11 mouse cellular contexts compared by ENCODE assay signal in the genomic region with DNA sequence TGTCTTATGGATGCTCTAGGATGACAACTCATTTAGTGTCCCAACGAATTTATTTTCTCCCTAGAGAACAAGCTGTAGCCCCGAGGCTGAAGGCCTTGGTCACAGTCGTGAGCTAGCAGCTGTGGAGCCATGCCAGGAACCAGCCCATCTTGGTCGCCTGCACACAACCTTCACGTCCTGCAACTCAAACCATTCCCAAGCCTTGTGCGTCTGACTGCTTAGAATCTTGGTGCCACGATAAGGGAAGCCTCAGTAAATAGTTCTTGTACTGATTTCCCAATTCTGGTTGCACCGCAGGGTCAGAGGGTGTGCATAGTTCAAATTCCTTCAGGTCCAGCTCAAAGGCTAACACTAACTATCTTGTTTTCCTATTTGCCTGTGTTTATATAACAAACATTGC. TPM values are rescaled to one million over a fixed set of nuclear protein-coding genes. Genes with fewer than 3 reads are reported as not detected.
DNase-seq lines count a peak whose midpoint lies in the region; ATAC-seq and TF ChIP-seq lines count a peak whose summit lies in the region.
"Had no signal": no experiment of that assay in that cellular context is flagged by ENCODE, and none has a peak within 500 bp of the region (broad histone marks: within the 10 kb centered on the region; RNA-seq: fewer than 3 reads in every experiment).

No protein-coding gene starts in this region.

- H3K4me2 ChIP-seq in kidney, embryonic 16.5 days (replicated peaks; ENCODE audit: low read depth, low read length) = no peak overlapping the region
- no peak overlapping the region for H3K4me2 ChIP-seq in lung, postnatal 0 days (replicated peaks; ENCODE audit: low read depth, low read length)
- H3K4me2 ChIP-seq in hindbrain, postnatal 0 days (ENCODE audit: low read depth, low read length) = no peak overlapping the region
- H3K4me2 ChIP-seq: midbrain, embryonic 15.5 days had no signal

- no peak for TF ChIP-seq CTCF in gastrocnemius, adult 2 months (IDR thresholded peaks at IDR 0.05)
- no peak for TF ChIP-seq CTCF in lung, postnatal 0 days (IDR thresholded peaks at IDR 0.05)
- no peak for TF ChIP-seq CTCF in hindbrain, postnatal 0 days (IDR thresholded peaks at IDR 0.05; ENCODE audit: low read depth)

- H3K36me3 ChIP-seq in kidney, embryonic 16.5 days (ENCODE audit: insufficient read depth, low read length) = peaks cover 46% of the 10 kb centered on the region
- peaks cover 26% of the 10 kb centered on the region; the same call in 1 of the 2 replicates for H3K36me3 ChIP-seq in lung, postnatal 0 days (ENCODE audit: insufficient read depth, low read length)
- peaks cover 13% of the 10 kb centered on the region; the same call in 1 of the 2 replicates for H3K36me3 ChIP-seq in hindbrain, postnatal 0 days (ENCODE audit: insufficient read depth, low read length)

- DNase-seq in gastrocnemius, adult 2 months = peak; percentile 46
- DNase-seq in gastrocnemius, adult 8-10 months (ENCODE audit: low spot score in 2 of 2) = no peak
- DNase-seq in heart, adult 8-10 months (ENCODE audit: low spot score) = peak; percentile 35
- peak; percentile 79 for DNase-seq in lung, postnatal 0 days (ENCODE audit: low spot score)
- no peak for DNase-seq in hindbrain, postnatal 0 days (ENCODE audit: low spot score)
- DNase-seq in frontal cortex, adult 2 months (ENCODE audit: extremely low spot score in 1 of 2, low spot score in 1 of 2) = no peak
- DNase-seq in spleen, adult 12 weeks (ENCODE audit: low spot score) = no peak
- DNase-seq: gastrocnemius, postnatal 14 days; right cerebral cortex, postnatal 25 days had no signal

- TF ChIP-seq EP300 in lung, postnatal 0 days (IDR thresholded peaks at IDR 0.05) = peak; percentile 54

- 41% methylated on average over 8 of the region's 8 CpGs for WGBS in kidney, embryonic 16.5 days
- 15% methylated on average over 8 of the region's 8 CpGs for WGBS in lung, postnatal 0 days
- WGBS in hindbrain, postnatal 0 days = 54% methylated on average over 8 of the region's 8 CpGs

- peak overlapping the region; percentile 84 for H3K27ac ChIP-seq in gastrocnemius, adult 2 months
- peak overlapping the region; percentile 63 for H3K27ac ChIP-seq in kidney, embryonic 16.5 days (ENCODE audit: low read length)
- H3K27ac ChIP-seq in lung, postnatal 0 days (ENCODE audit: low read length) = peak overlapping the region; percentile 72
- no peak overlapping the region for H3K27ac ChIP-seq in hindbrain, postnatal 0 days
- H3K27ac ChIP-seq: midbrain, embryonic 15.5 days had no signal

- ATAC-seq in kidney, embryonic 16.5 days (ENCODE audit: low FRiP score, low TSS enrichment) = no peak
- peak; percentile 77 for ATAC-seq in lung, postnatal 0 days
- no peak for ATAC-seq in hindbrain, postnatal 0 days
- ATAC-seq: midbrain, embryonic 15.5 days had no signal

- no peaks in the 10 kb centered on the region for H3K27me3 ChIP-seq in kidney, embryonic 16.5 days (ENCODE audit: insufficient read depth, low read length)
- H3K27me3 ChIP-seq in lung, postnatal 0 days (replicated peaks; ENCODE audit: insufficient read depth, low read length) = no peaks in the 10 kb centered on the region
- H3K27me3 ChIP-seq in hindbrain, postnatal 0 days (ENCODE audit: insufficient read depth, low read length) = no peaks in the 10 kb centered on the region
- H3K27me3 ChIP-seq: midbrain, embryonic 15.5 days had no signal

- no peak overlapping the region for H3K9ac ChIP-seq in kidney, embryonic 16.5 days (replicated peaks; ENCODE audit: low read length)
- H3K9ac ChIP-seq in lung, postnatal 0 days (replicated peaks; ENCODE audit: low read depth) = no peak overlapping the region
- no peak overlapping the region for H3K9ac ChIP-seq in hindbrain, postnatal 0 days (replicated peaks; ENCODE audit: low read length)
- H3K9ac ChIP-seq: midbrain, embryonic 15.5 days had no signal

- intact Hi-C loops in gastrocnemius, adult 2 months (cut with DNase I) = no loop called here

- peaks cover 30% of the 10 kb centered on the region for H3K4me1 ChIP-seq in kidney, embryonic 16.5 days (ENCODE audit: insufficient read depth, low read length)
- H3K4me1 ChIP-seq in lung, postnatal 0 days (ENCODE audit: insufficient read depth, low read depth, low read length) = peaks cover 8% of the 10 kb centered on the region; the same call in 1 of the 2 replicates
- no peaks in the 10 kb centered on the region for H3K4me1 ChIP-seq in hindbrain, postnatal 0 days (ENCODE audit: insufficient read depth, low read length)
- H3K4me1 ChIP-seq: midbrain, embryonic 15.5 days had no signal

- no peaks in the 10 kb centered on the region for H3K9me3 ChIP-seq in kidney, embryonic 16.5 days (ENCODE audit: low read length)
- H3K9me3 ChIP-seq in lung, postnatal 0 days (ENCODE audit: low read length) = no peaks in the 10 kb centered on the region
- H3K9me3 ChIP-seq in hindbrain, postnatal 0 days (ENCODE audit: low read length) = no peaks in the 10 kb centered on the region
- H3K9me3 ChIP-seq: midbrain, embryonic 15.5 days had no signal

- no peak overlapping the region for H3K4me3 ChIP-seq in gastrocnemius, adult 2 months
- H3K4me3 ChIP-seq in kidney, embryonic 16.5 days (ENCODE audit: low read length) = no peak overlapping the region
- no peak overlapping the region for H3K4me3 ChIP-seq in lung, postnatal 0 days (ENCODE audit: low read depth, low read length)
- H3K4me3 ChIP-seq in hindbrain, postnatal 0 days (ENCODE audit: low read length) = no peak overlapping the region
- H3K4me3 ChIP-seq: midbrain, embryonic 15.5 days had no signal

RNA-seq across cellular contexts. Expression of a gene that starts 52.3 kb away (rescaled TPM):
- total RNA-seq in gastrocnemius, adult 2 months (2021) = 100 to 1,000 TPM; 214 to 243 TPM
- 100 to 1,000 TPM; 229 to 294 (median 246) TPM for total RNA-seq in gastrocnemius, adult 8-10 months (2022)
- total RNA-seq in heart, adult 8-10 months (2022) = 100 to 1,000 TPM; 205 to 238 (median 230) TPM
- polyA plus RNA-seq in kidney, embryonic 16.5 days (2015; fragmentation: Nextera tagmentation; extraction: Ambion mirVana) = 164 and 176 TPM in 2 replicates
- polyA plus RNA-seq in lung, postnatal 0 days (2015; fragmentation: Nextera tagmentation; extraction: Ambion mirVana) = 362 and 383 TPM in 2 replicates
- total RNA-seq in hindbrain, postnatal 0 days (2014; rRNA removed) = 30.0 and 31.6 TPM in 2 replicates
- polyA plus RNA-seq in hindbrain, postnatal 0 days (2015; fragmentation: Nextera tagmentation; extraction: Ambion mirVana) = 76.4 and 89.4 TPM in 2 replicates
- polyA plus RNA-seq in frontal cortex, adult 2 months (2012; rRNA removed) = 83.2 and 91.3 TPM in 2 replicates

Comparison
In these comparisons a context has a peak if more than half of its experiments do, and no peak if none do; other contexts are left out.
1. DNase-seq: peak in gastrocnemius, adult 2 months (single experiment), heart, adult 8-10 months (single experiment) and lung, postnatal 0 days (single experiment); none in gastrocnemius, adult 8-10 months (0 of 2), hindbrain, postnatal 0 days (single experiment), frontal cortex, adult 2 months (0 of 2) and spleen, adult 12 weeks (single experiment).